Comparison of ENCODE assay signal across 11 mouse cellular contexts in genomic region chr9:96981121-96981520, GRCm38 (mm10). TPM values are rescaled to one million over a fixed set of nuclear protein-coding genes. Genes with fewer than 3 reads are reported as not detected.
DNase-seq lines count a peak whose midpoint lies in the region; ATAC-seq lines count a peak whose summit lies in the region.
"Had no signal": no experiment of that assay in that cellular context is flagged by ENCODE, and none has a peak within 500 bp of the region (broad histone marks: within the 10 kb centered on the region; RNA-seq: fewer than 3 reads in every experiment).

No protein-coding gene starts in this region.

- no peak overlapping the region for H3K4me2 ChIP-seq in intestine, embryonic 15.5 days (replicated peaks)
- H3K4me2 ChIP-seq in intestine, embryonic 16.5 days (ENCODE audit: low read depth, low read length), result no peak overlapping the region
- no peak overlapping the region for H3K4me2 ChIP-seq in embryonic facial prominence, embryonic 12.5 days (replicated peaks)
- 0 out of 2 replicates have a peak overlapping the region, but pooled peaks have one; percentile 3 for H3K4me2 ChIP-seq in hindbrain, embryonic 11.5 days (replicated peaks; ENCODE audit: low read depth, low read length)
- no peak overlapping the region for H3K4me2 ChIP-seq in midbrain, embryonic 13.5 days (replicated peaks)

- no peaks in the 10 kb centered on the region for H3K9me3 ChIP-seq in intestine, embryonic 15.5 days
- H3K9me3 ChIP-seq in intestine, embryonic 16.5 days (ENCODE audit: control insufficient read depth, low read length), result no peaks in the 10 kb centered on the region
- no peaks in the 10 kb centered on the region for H3K9me3 ChIP-seq in embryonic facial prominence, embryonic 12.5 days
- H3K9me3 ChIP-seq in hindbrain, embryonic 11.5 days (ENCODE audit: control insufficient read depth, low read length), result no peaks in the 10 kb centered on the region
- no peaks in the 10 kb centered on the region for H3K9me3 ChIP-seq in midbrain, embryonic 13.5 days

- no peak for ATAC-seq in intestine, embryonic 15.5 days
- no peak for ATAC-seq in intestine, embryonic 16.5 days
- no peak for ATAC-seq in embryonic facial prominence, embryonic 12.5 days (ENCODE audit: insufficient number of reproducible peaks, insufficient read depth, low FRiP score, low TSS enrichment)
- peak; percentile 22 for ATAC-seq in hindbrain, embryonic 11.5 days (ENCODE audit: low FRiP score)
- ATAC-seq in midbrain, embryonic 13.5 days, result peak; percentile 14
- ATAC-seq in CD4-positive, CD25-positive, alpha-beta regulatory T cell, adult 4 months, result no peak

- H3K36me3 ChIP-seq in intestine, embryonic 15.5 days, result no peaks in the 10 kb centered on the region
- H3K36me3 ChIP-seq in intestine, embryonic 16.5 days (ENCODE audit: control insufficient read depth, insufficient read depth, low read length), result no peaks in the 10 kb centered on the region
- no peaks in the 10 kb centered on the region for H3K36me3 ChIP-seq in embryonic facial prominence, embryonic 12.5 days
- no peaks in the 10 kb centered on the region for H3K36me3 ChIP-seq in hindbrain, embryonic 11.5 days (ENCODE audit: control insufficient read depth, insufficient read depth, low read length)
- no peaks in the 10 kb centered on the region for H3K36me3 ChIP-seq in midbrain, embryonic 13.5 days

- H3K27ac ChIP-seq in intestine, embryonic 15.5 days, result 0 out of 2 replicates have a peak overlapping the region, but pooled peaks have one; percentile 41
- H3K27ac ChIP-seq in intestine, embryonic 16.5 days (ENCODE audit: low read length), result no peak overlapping the region
- peak overlapping the region; percentile 50; the same call in 1 of the 2 replicates for H3K27ac ChIP-seq in embryonic facial prominence, embryonic 12.5 days
- H3K27ac ChIP-seq in hindbrain, embryonic 11.5 days (ENCODE audit: low read depth, low read length), result peak overlapping the region; percentile 94
- H3K27ac ChIP-seq in midbrain, embryonic 13.5 days, result peak overlapping the region; percentile 86
- H3K27ac ChIP-seq: liver, embryonic 14.5 days; macrophage; stomach, postnatal 0 days had no signal

- no peak for DNase-seq in hindbrain, embryonic 11.5 days (ENCODE audit: low spot score)
- no peak for DNase-seq in cerebellum, postnatal 36 days
- DNase-seq in adrenal gland, adult 2 months, result no peak

- WGBS in intestine, embryonic 15.5 days, result 33% methylated on average over 9 of the region's 9 CpGs
- WGBS in intestine, embryonic 16.5 days, result 32% methylated on average over 9 of the region's 9 CpGs
- 12% methylated on average over 9 of the region's 9 CpGs for WGBS in embryonic facial prominence, embryonic 12.5 days
- 7% methylated on average over 9 of the region's 9 CpGs for WGBS in hindbrain, embryonic 11.5 days
- 12% methylated on average over 9 of the region's 9 CpGs for WGBS in midbrain, embryonic 13.5 days

- no peaks in the 10 kb centered on the region for H3K27me3 ChIP-seq in intestine, embryonic 15.5 days (replicated peaks)
- no peaks in the 10 kb centered on the region for H3K27me3 ChIP-seq in intestine, embryonic 16.5 days (replicated peaks; ENCODE audit: control insufficient read depth, insufficient read depth, low read length)
- H3K27me3 ChIP-seq in embryonic facial prominence, embryonic 12.5 days, result no peaks in the 10 kb centered on the region
- H3K27me3 ChIP-seq in hindbrain, embryonic 11.5 days (ENCODE audit: control insufficient read depth, insufficient read depth, low read length), result no peaks in the 10 kb centered on the region
- no peaks in the 10 kb centered on the region for H3K27me3 ChIP-seq in midbrain, embryonic 13.5 days

- H3K9ac ChIP-seq in intestine, embryonic 15.5 days, result no peak overlapping the region
- no peak overlapping the region for H3K9ac ChIP-seq in intestine, embryonic 16.5 days (ENCODE audit: low read depth, low read length)
- no peak overlapping the region for H3K9ac ChIP-seq in embryonic facial prominence, embryonic 12.5 days
- no peak overlapping the region for H3K9ac ChIP-seq in hindbrain, embryonic 11.5 days (ENCODE audit: low read depth, low read length)
- H3K9ac ChIP-seq in midbrain, embryonic 13.5 days (replicated peaks), result no peak overlapping the region
- H3K9ac ChIP-seq: liver, embryonic 14.5 days had no signal

- H3K4me3 ChIP-seq in intestine, embryonic 15.5 days (replicated peaks), result no peak overlapping the region
- no peak overlapping the region for H3K4me3 ChIP-seq in intestine, embryonic 16.5 days (ENCODE audit: low read length)
- no peak overlapping the region for H3K4me3 ChIP-seq in embryonic facial prominence, embryonic 12.5 days
- no peak overlapping the region for H3K4me3 ChIP-seq in hindbrain, embryonic 11.5 days (ENCODE audit: low read depth, low read length)
- H3K4me3 ChIP-seq in midbrain, embryonic 13.5 days (replicated peaks), result no peak overlapping the region

- peaks cover 54% of the 10 kb centered on the region for H3K4me1 ChIP-seq in intestine, embryonic 15.5 days (replicated peaks)
- H3K4me1 ChIP-seq in intestine, embryonic 16.5 days (ENCODE audit: control insufficient read depth, insufficient read depth, low read length), result peaks cover 70% of the 10 kb centered on the region
- H3K4me1 ChIP-seq in embryonic facial prominence, embryonic 12.5 days, result peaks cover 53% of the 10 kb centered on the region
- peaks cover 53% of the 10 kb centered on the region for H3K4me1 ChIP-seq in hindbrain, embryonic 11.5 days (replicated peaks; ENCODE audit: control insufficient read depth, insufficient read depth, low read length)
- peaks cover 81% of the 10 kb centered on the region for H3K4me1 ChIP-seq in midbrain, embryonic 13.5 days (replicated peaks)

RNA-seq across cellular contexts. Expression of gene Spsb4, which starts 37.5 kb away (rescaled TPM):
- 29.3 and 29.9 TPM in 2 replicates for polyA plus RNA-seq in intestine, embryonic 15.5 days (2015; fragmentation: Nextera tagmentation; extraction: Ambion mirVana)
- 28.7 and 34.0 TPM in 2 replicates for polyA plus RNA-seq in intestine, embryonic 16.5 days (2015; fragmentation: Nextera tagmentation; extraction: Ambion mirVana)
- 35.2 and 36.8 TPM in 2 replicates for polyA plus RNA-seq in embryonic facial prominence, embryonic 12.5 days (2016; fragmentation: Nextera tagmentation; extraction: Ambion mirVana)
- 85.4 and 99.3 TPM in 2 replicates for polyA plus RNA-seq in hindbrain, embryonic 11.5 days (2014; fragmentation: Nextera tagmentation; extraction: Ambion mirVana)
- 64.2 and 64.9 TPM in 2 replicates for polyA plus RNA-seq in midbrain, embryonic 13.5 days (2015; fragmentation: Nextera tagmentation; extraction: Ambion mirVana)
- total RNA-seq in adrenal gland, adult 2 months (2021), result 1 to 10 TPM; 1.5 to 1.6 TPM
- polyA plus RNA-seq in adrenal gland, adult 2 months (2012; rRNA removed), result 1.6 and 2.0 TPM in 2 replicates
- polyA plus RNA-seq in CD4-positive, CD25-positive, alpha-beta regulatory T cell, adult 4 months (2017; shearing (Covaris generic)), result not detected

Comparison
In these comparisons a context has a peak if more than half of its experiments do, and no peak if none do; other contexts are left out.
1. ATAC-seq: peak in hindbrain, embryonic 11.5 days (single experiment) and midbrain, embryonic 13.5 days (single experiment); none in intestine, embryonic 15.5 days (single experiment), intestine, embryonic 16.5 days (single experiment), embryonic facial prominence, embryonic 12.5 days (single experiment) and CD4-positive, CD25-positive, alpha-beta regulatory T cell, adult 4 months (single experiment).